Mouse (Mus musculus) thymus, postnatal 14 days (tissue): ENCODE measurements around the gene Tle1.

ENCODE experiments used
- DNase-seq: peaks from one replicate; pipeline ENCODE4 v3.0.0; 2021

Gene Tle1

GRCm38 (mm10) chr4:72162445-72163218 lies 38.1 kb downstream of the Tle1 start:
- DNase-seq = no peak

- no peak for DNase-seq
Observed at GRCm38 (mm10) chr4:72160102-72160511, 40.6 kb downstream of the Tle1 start.

- DNase-seq = no peak
Observed at GRCm38 (mm10) chr4:72157931-72158371, 42.8 kb downstream of the Tle1 start.

- DNase-seq = no peak
Observed at GRCm38 (mm10) chr4:72150460-72151131, 50.1 kb downstream of the Tle1 start.

GRCm38 (mm10) chr4:72146003-72146402 lies 54.7 kb downstream of the Tle1 start:
- DNase-seq = no peak

- no peak for DNase-seq
Observed at GRCm38 (mm10) chr4:72144541-72144940, 56.2 kb downstream of the Tle1 start.

- no peak for DNase-seq
Observed at GRCm38 (mm10) chr4:72140706-72141105, 60.0 kb downstream of the Tle1 start.

GRCm38 (mm10) chr4:72139475-72140120 lies 61.1 kb downstream of the Tle1 start:
- DNase-seq = no peak

- DNase-seq = no peak
Observed at GRCm38 (mm10) chr4:72138264-72139080, 62.2 kb downstream of the Tle1 start.

GRCm38 (mm10) chr4:72132646-72133045 lies 68.1 kb downstream of the Tle1 start:
- no peak for DNase-seq

GRCm38 (mm10) chr4:72127596-72127995 lies 73.1 kb downstream of the Tle1 start:
- no peak for DNase-seq

- DNase-seq = no peak
Observed at GRCm38 (mm10) chr4:72124790-72125189, 75.9 kb downstream of the Tle1 start.

GRCm38 (mm10) chr4:72122837-72123236 lies 77.9 kb downstream of the Tle1 start:
- no peak for DNase-seq

- DNase-seq = no peak
Observed at GRCm38 (mm10) chr4:72122343-72122742, 78.4 kb downstream of the Tle1 start.

GRCm38 (mm10) chr4:72120050-72120449 lies 80.7 kb downstream of the Tle1 start:
- no peak for DNase-seq

GRCm38 (mm10) chr4:72105702-72106101 lies 95.0 kb downstream of the Tle1 start:
- no peak for DNase-seq

GRCm38 (mm10) chr4:72104186-72104585 lies 96.5 kb downstream of the Tle1 start:
- DNase-seq = no peak

- no peak for DNase-seq
Observed at GRCm38 (mm10) chr4:72087811-72088210, 112.9 kb downstream of the Tle1 start.

- DNase-seq = no peak
Observed at GRCm38 (mm10) chr4:72069111-72069534, 131.6 kb downstream of the Tle1 start.

GRCm38 (mm10) chr4:72067937-72068336 lies 132.8 kb downstream of the Tle1 start:
- DNase-seq = no peak
